Mouse (Mus musculus) cerebellum, adult (tissue): ENCODE data around the gene Pgm1.
A peak's percentile ranks its signal among the peaks of the same experiment; 100 is the strongest.

Source experiments
- ATAC-seq: cut with Nextera tagmentation; 2 replicates; pipeline ENCODE4 v1.9.2; 2017; ENCODE audit warnings: mild to moderate bottlenecking, moderate library complexity, mixed read lengths; ENCODE audit not compliant: insufficient number of reproducible peaks, low FRiP score, low TSS enrichment

Pgm1 gene

GRCm38 (mm10) chr4:99953904-99954303 lies 24.7 kb downstream of the Pgm1 start:
- no peak for ATAC-seq

GRCm38 (mm10) chr4:99955396-99955795 lies 26.2 kb downstream of the Pgm1 start:
- no peak for ATAC-seq

- ATAC-seq, result no peak
Observed at GRCm38 (mm10) chr4:99957186-99957585, 28.0 kb downstream of the Pgm1 start.

GRCm38 (mm10) chr4:99958084-99958815 lies 29.0 kb downstream of the Pgm1 start:
- no peak for ATAC-seq

GRCm38 (mm10) chr4:99959308-99959707 lies 30.1 kb downstream of the Pgm1 start:
- no peak for ATAC-seq

- no peak for ATAC-seq
Observed at GRCm38 (mm10) chr4:99966555-99966954, 37.3 kb downstream of the Pgm1 start.

GRCm38 (mm10) chr4:99969328-99969727 lies 40.1 kb downstream of the Pgm1 start:
- no peak for ATAC-seq

- no peak for ATAC-seq
Observed at GRCm38 (mm10) chr4:99970097-99970496, 40.9 kb downstream of the Pgm1 start.

GRCm38 (mm10) chr4:99972886-99973285 lies 43.7 kb downstream of the Pgm1 start:
- no peak for ATAC-seq

GRCm38 (mm10) chr4:99973931-99974330 lies 44.7 kb downstream of the Pgm1 start:
- peak; percentile 20; the same call in 1 of the 2 replicates for ATAC-seq

- ATAC-seq, result no peak
Observed at GRCm38 (mm10) chr4:99974375-99974774, 45.2 kb downstream of the Pgm1 start.

- no peak for ATAC-seq
Observed at GRCm38 (mm10) chr4:99979326-99979725, 50.1 kb downstream of the Pgm1 start.

GRCm38 (mm10) chr4:99981216-99981615 lies 52.0 kb downstream of the Pgm1 start:
- ATAC-seq, result no peak

GRCm38 (mm10) chr4:99983652-99984368 lies 54.6 kb downstream of the Pgm1 start:
- ATAC-seq, result no peak

- no peak for ATAC-seq
Observed at GRCm38 (mm10) chr4:99984369-99984752, 55.1 kb downstream of the Pgm1 start.

GRCm38 (mm10) chr4:99985086-99985485 lies 55.9 kb downstream of the Pgm1 start:
- no peak for ATAC-seq

GRCm38 (mm10) chr4:99985631-99986030 lies 56.4 kb downstream of the Pgm1 start:
- ATAC-seq, result no peak

GRCm38 (mm10) chr4:99986609-99987008 lies 57.4 kb downstream of the Pgm1 start:
- no peak for ATAC-seq

- no peak for ATAC-seq
Observed at GRCm38 (mm10) chr4:99988771-99989170, 59.6 kb downstream of the Pgm1 start.

GRCm38 (mm10) chr4:100000971-100001370 lies 71.8 kb downstream of the Pgm1 start:
- ATAC-seq, result no peak

- no peak for ATAC-seq
Observed at GRCm38 (mm10) chr4:100001806-100002205, 72.6 kb downstream of the Pgm1 start.

- no peak for ATAC-seq
Observed at GRCm38 (mm10) chr4:100007721-100008120, 78.5 kb downstream of the Pgm1 start.
